Mouse (Mus musculus) layer of hippocampus, postnatal 14 days (tissue): ENCODE measurements around the gene Lamb3. TPM values are rescaled to one million over a fixed set of nuclear protein-coding genes. Genes with fewer than 3 reads are reported as not detected.

Source experiments
- DNase-seq, 2 experiments: peaks; one replicate each; pipeline ENCODE4 v3.0.0; 2021 to 2022; ENCODE audit warnings: low spot score in 2 of 2, mixed read lengths in 1 of 2
- total RNA-seq, 2 experiments: library from RNA; stranded (reverse); gene quantifications; 2 replicates each; pipeline ENCODE4 v1.2.3; 2021

The Lamb3 gene
- total RNA-seq, 2 experiments from 2014 or later: 0.94 to 1.6 TPM

- no peak for DNase-seq
Observed at GRCm38 (mm10) chr1:193200640-193201382, 6.7 kb upstream of the Lamb3 start.

GRCm38 (mm10) chr1:193201383-193201778, 6.1 kb upstream of the Lamb3 start, which contains the start of gene Traf3ip3:
TSS of gene Traf3ip3 (minus strand) at chr1:193201703.
- no peak for DNase-seq

- no peak for DNase-seq
Observed at GRCm38 (mm10) chr1:193203821-193204220, 3.7 kb upstream of the Lamb3 start.

- no peak for DNase-seq
Observed at GRCm38 (mm10) chr1:193205431-193205830, 2.1 kb upstream of the Lamb3 start.

GRCm38 (mm10) chr1:193208178-193208577, 679 bp downstream of the Lamb3 start:
- peak; percentile 52 to 60 for DNase-seq

GRCm38 (mm10) chr1:193211371-193211770, 3.9 kb downstream of the Lamb3 start:
- DNase-seq: no peak

GRCm38 (mm10) chr1:193214053-193214452, 6.6 kb downstream of the Lamb3 start:
- DNase-seq: no peak

GRCm38 (mm10) chr1:193216000-193216399, 8.5 kb downstream of the Lamb3 start:
- DNase-seq: no peak

- DNase-seq: no peak
Observed at GRCm38 (mm10) chr1:193220408-193220807, 12.9 kb downstream of the Lamb3 start.

GRCm38 (mm10) chr1:193225531-193225930, 18.0 kb downstream of the Lamb3 start:
- no peak for DNase-seq

- DNase-seq: no peak
Observed at GRCm38 (mm10) chr1:193226114-193226513, 18.6 kb downstream of the Lamb3 start.

- DNase-seq: no peak
Observed at GRCm38 (mm10) chr1:193226724-193227522, 19.4 kb downstream of the Lamb3 start.

GRCm38 (mm10) chr1:193227537-193227936, 20.0 kb downstream of the Lamb3 start:
- DNase-seq: no peak

GRCm38 (mm10) chr1:193229570-193229969, 22.1 kb downstream of the Lamb3 start:
- no peak for DNase-seq

GRCm38 (mm10) chr1:193230531-193230930, 23.0 kb downstream of the Lamb3 start:
- DNase-seq: no peak

- no peak for DNase-seq
Observed at GRCm38 (mm10) chr1:193230935-193231334, 23.4 kb downstream of the Lamb3 start.

GRCm38 (mm10) chr1:193232732-193233131, 25.2 kb downstream of the Lamb3 start:
- DNase-seq: no peak

GRCm38 (mm10) chr1:193234130-193234645, 26.7 kb downstream of the Lamb3 start:
- no peak for DNase-seq

GRCm38 (mm10) chr1:193234930-193235329, 27.4 kb downstream of the Lamb3 start:
- no peak for DNase-seq

- DNase-seq: peak in 1 of 2 experiments; percentile 57
Observed at GRCm38 (mm10) chr1:193238426-193238825, 30.9 kb downstream of the Lamb3 start.

GRCm38 (mm10) chr1:193241436-193241835, 33.9 kb downstream of the Lamb3 start:
- no peak for DNase-seq

- DNase-seq: peak; percentile 86 to 94
Observed at GRCm38 (mm10) chr1:193242238-193242637, 34.7 kb downstream of the Lamb3 start.
